Mouse (Mus musculus) bone marrow macrophage, adult 2 months (primary cell): Measurements from ENCODE around the gene Numb. TPM values are rescaled to one million over a fixed set of nuclear protein-coding genes. Genes with fewer than 3 reads are reported as not detected.

Source experiments
- H3K27ac ChIP-seq: 2 replicates; pipeline ENCODE4 v1.5.1; 2012; ENCODE audit warnings: low read depth, low read length; ENCODE audit not compliant: insufficient read depth
- H3K4me1 ChIP-seq: 2 replicates; pipeline ENCODE4 v1.6.1; 2012; ENCODE audit warnings: low read length; ENCODE audit not compliant: control insufficient read depth, insufficient read depth
- H3K4me3 ChIP-seq: 2 replicates; pipeline ENCODE4 v1.5.1; 2012; ENCODE audit warnings: mild to moderate bottlenecking, low read length, moderate library complexity; ENCODE audit not compliant: insufficient read depth
- CTCF ChIP-seq: IDR thresholded peaks from 2 replicates; pipeline ENCODE4 v1.5.1; 2012; ENCODE audit warnings: low read depth, mild to moderate bottlenecking, low read length, moderate library complexity
- POLR2A ChIP-seq: IDR thresholded peaks from 2 replicates; pipeline ENCODE4 v1.6.1; 2012; ENCODE audit warnings: mild to moderate bottlenecking, low read depth, low read length, borderline replicate concordance
- polyA plus RNA-seq: library from polyadenylated mRNA; stranded (reverse); fragments of >200 nt; gene quantifications from 2 replicates; pipeline ENCODE4 v1.2.4, GENCODE M21; 2012; ENCODE audit not compliant: missing spikeins, insufficient read depth, insufficient read length

Gene Numb
- polyA plus RNA-seq, 1 experiment: 42.4 TPM

DNA sequence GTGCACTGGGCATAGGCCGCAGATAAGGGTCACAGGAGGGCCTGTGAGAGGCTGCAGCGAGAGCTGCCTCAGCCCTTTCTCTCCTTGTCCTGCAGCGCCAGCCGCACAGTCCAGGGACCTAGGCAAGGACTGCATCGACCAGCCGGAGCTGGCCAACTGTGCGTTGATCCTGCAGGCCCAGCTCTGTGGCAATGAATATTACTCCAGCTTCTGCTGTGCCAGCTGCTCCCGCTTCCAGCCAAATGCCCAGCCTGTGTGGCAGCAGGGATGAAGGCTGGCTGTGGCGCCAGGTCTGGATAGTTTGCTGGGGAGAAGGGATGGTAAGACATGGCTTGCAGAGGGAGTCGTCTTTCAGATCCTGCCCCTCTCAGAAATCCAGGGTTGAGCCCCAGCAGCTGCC is 130.0 kb downstream of the Numb start:
- H3K4me1 ChIP-seq: no peaks in the 10 kb centered on the region

GRCm38 (mm10) chr12:83790749-83791148 is 131.0 kb downstream of the Numb start:
- TF ChIP-seq POLR2A: no peak
- no peak for TF ChIP-seq CTCF
- H3K4me1 ChIP-seq: no peaks in the 10 kb centered on the region
- H3K4me3 ChIP-seq: no peak overlapping the region
- H3K27ac ChIP-seq: no peak overlapping the region

More for the DNA sequence above, 130.0 kb downstream of the Numb start:
- TF ChIP-seq CTCF (no peak), POLR2A (no peak)
- no peak overlapping the region for H3K4me3 ChIP-seq
- H3K27ac ChIP-seq: no peak overlapping the region

DNA sequence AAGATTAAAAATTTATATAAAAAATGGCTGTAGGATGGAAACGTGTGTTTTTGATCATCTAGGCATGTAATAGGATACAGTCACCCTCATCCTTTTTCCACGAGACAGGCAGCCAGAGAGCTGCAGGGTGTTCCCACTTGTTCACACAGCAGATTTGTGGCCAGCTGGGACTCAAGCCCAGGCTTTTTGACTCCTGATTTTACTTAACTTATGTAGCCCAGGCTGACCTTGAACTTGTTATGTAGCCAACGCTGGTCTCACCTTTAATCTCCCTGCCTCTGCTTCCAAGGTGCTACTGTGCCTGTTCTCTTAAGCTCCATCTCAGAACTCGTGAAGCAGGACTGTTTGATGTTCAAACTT is 132.0 kb downstream of the Numb start:
- Histone ChIP-seq H3K4me1 (no peaks in the 10 kb centered on the region), H3K27ac (no peak overlapping the region), H3K4me3 (no peak overlapping the region)
- TF ChIP-seq POLR2A: no peak
- no peak for TF ChIP-seq CTCF

- Histone ChIP-seq H3K27ac (no peak overlapping the region), H3K4me1 (no peaks in the 10 kb centered on the region), H3K4me3 (no peak overlapping the region)
- TF ChIP-seq CTCF: no peak
- TF ChIP-seq POLR2A: no peak
Observed at GRCm38 (mm10) chr12:83789051-83789780, 132.5 kb downstream of the Numb start.

DNA sequence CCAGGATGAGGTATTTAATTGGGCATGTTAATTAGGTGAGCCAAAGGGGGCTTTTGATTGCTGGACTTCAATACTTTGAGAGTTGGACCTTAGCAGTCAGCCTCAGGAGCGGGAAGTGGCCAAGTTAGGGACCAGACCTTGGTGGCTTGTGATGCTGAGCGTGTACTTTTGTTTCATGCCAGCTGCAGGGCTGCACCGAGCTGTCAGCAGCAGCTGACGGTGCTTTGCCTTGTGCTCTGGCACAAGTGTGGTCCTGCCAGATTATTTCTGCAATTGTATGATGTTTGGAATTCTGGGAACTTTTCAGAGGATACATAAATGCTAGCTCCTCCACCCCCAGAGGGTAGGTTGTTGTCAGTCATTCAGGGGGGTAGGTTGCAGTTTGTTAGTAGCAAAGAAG is 136.4 kb downstream of the Numb start:
- TF ChIP-seq POLR2A (no peak), CTCF (no peak)
- no peak overlapping the region for H3K4me3 ChIP-seq
- H3K4me1 ChIP-seq: peaks cover 2% of the 10 kb centered on the region
- no peak overlapping the region for H3K27ac ChIP-seq

DNA sequence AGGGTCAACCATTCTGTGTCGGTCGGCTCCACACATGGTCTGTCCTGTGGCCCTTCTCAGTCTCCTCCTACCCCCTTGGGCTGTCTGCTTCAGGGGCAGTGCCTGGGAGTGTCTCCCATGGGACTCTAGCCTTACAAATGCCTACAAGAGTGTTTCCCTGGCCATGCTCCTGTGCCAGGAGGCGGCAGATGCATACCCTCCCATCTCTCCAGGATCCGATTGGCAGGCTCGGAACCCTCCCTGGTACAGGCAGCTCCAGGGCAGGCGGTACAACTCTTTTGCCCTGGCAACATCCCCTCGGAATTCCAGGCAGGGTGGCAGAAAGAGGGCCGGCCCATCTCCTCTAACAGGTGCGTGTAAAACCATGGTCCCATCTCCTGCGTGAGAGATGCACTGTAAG is 139.1 kb downstream of the Numb start:
- H3K4me3 ChIP-seq: no peak overlapping the region
- H3K4me1 ChIP-seq: peaks cover 6% of the 10 kb centered on the region
- H3K27ac ChIP-seq: no peak overlapping the region
- TF ChIP-seq POLR2A (no peak), CTCF (no peak)

DNA sequence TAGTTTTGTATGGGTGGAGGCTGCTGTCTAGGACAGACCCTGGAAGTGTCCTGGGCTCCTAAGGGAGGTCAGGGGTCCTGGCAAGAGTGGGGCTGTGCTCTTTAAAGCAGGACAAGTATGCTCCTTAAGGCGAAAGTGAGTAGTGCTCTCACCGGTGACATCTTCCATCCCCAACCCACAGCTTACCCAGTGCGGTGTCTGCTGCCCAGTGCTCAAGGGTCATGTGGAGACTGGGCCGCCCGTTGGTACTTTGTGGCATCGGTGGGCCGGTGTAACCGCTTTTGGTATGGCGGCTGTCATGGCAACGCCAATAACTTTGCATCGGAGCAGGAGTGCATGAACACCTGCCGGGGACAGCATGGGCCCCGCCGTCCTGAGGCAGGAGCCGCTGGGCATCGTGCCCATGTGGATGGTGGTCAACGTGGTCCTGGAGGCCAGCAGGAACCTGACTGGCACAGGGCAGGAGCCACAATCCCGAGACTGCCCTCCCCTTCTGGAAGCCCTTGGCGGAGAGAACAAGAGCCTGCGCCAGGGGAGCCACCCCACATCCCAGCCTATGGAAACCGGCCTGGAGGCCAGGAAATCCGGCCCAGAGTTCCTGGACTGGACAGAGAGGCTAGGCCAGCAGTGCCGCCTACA is 140.0 kb downstream of the Numb start:
- Histone ChIP-seq H3K27ac (no peak overlapping the region), H3K4me3 (no peak overlapping the region), H3K4me1 (peaks cover 6% of the 10 kb centered on the region)
- TF ChIP-seq CTCF (no peak), POLR2A (no peak)

- Histone ChIP-seq H3K4me3 (no peak overlapping the region), H3K4me1 (peaks cover 6% of the 10 kb centered on the region), H3K27ac (no peak overlapping the region)
- no peak for TF ChIP-seq CTCF
- no peak for TF ChIP-seq POLR2A
Observed at GRCm38 (mm10) chr12:83781204-83781603, 140.5 kb downstream of the Numb start.

- no peak overlapping the region for H3K4me3 ChIP-seq
- TF ChIP-seq POLR2A (no peak), CTCF (no peak)
- no peak overlapping the region for H3K27ac ChIP-seq
- peaks cover 6% of the 10 kb centered on the region for H3K4me1 ChIP-seq
Observed at GRCm38 (mm10) chr12:83780181-83780580, 141.6 kb downstream of the Numb start.

GRCm38 (mm10) chr12:83776766-83777165 is 145.0 kb downstream of the Numb start:
- TF ChIP-seq POLR2A (no peak), CTCF (no peak)
- Histone ChIP-seq H3K27ac (no peak overlapping the region), H3K4me1 (peaks cover 6% of the 10 kb centered on the region), H3K4me3 (no peak overlapping the region)
